Mouse (Mus musculus) C2C12 (cell line): ENCODE data around the gene Olfr890. TPM values are rescaled to one million over a fixed set of nuclear protein-coding genes. Genes with fewer than 3 reads are reported as not detected.
"Not testable (repeated sequence)": the region's sequence is repeated elsewhere in the genome, so short reads cannot be mapped to it uniquely, and the experiment has no call there.

ENCODE experiments used
- H3K27me3 ChIP-seq: one replicate; pipeline ENCODE4 v1.6.1; 2011; ENCODE audit not compliant: control insufficient read depth, insufficient read depth, insufficient read length
- H3K36me3 ChIP-seq: one replicate; pipeline ENCODE4 v1.6.1; 2011; ENCODE audit not compliant: control insufficient read depth, insufficient read depth
- H3K4me3 ChIP-seq: one replicate; pipeline ENCODE4 v1.5.1; 2011; ENCODE audit warnings: mild to moderate bottlenecking, control low read depth; ENCODE audit not compliant: poor library complexity, insufficient read depth, severe bottlenecking
- H3K79me2 ChIP-seq: one replicate; pipeline ENCODE4 v1.6.1; 2011; ENCODE audit not compliant: control insufficient read depth, insufficient read depth
- H3K79me3 ChIP-seq: one replicate; pipeline ENCODE4 v1.6.1; 2011; ENCODE audit warnings: low read depth, control low read depth
- H3ac ChIP-seq: one replicate; pipeline ENCODE3; 2011; ENCODE audit warnings: low read depth; ENCODE audit not compliant: control insufficient read depth, insufficient read length
- CEBPB ChIP-seq: IDR thresholded peaks from one replicate; pipeline ENCODE4 v1.6.1; 2011; ENCODE audit warnings: low read depth, mild to moderate bottlenecking, control low read depth, moderate library complexity
- CTCF ChIP-seq: IDR thresholded peaks from one replicate; pipeline ENCODE4 v1.5.1; 2011; ENCODE audit not compliant: control insufficient read depth, insufficient read depth, insufficient read length
- FOSL1 ChIP-seq: IDR thresholded peaks from one replicate; pipeline ENCODE4 v1.8.0; 2011; ENCODE audit warnings: mild to moderate bottlenecking, low read length; ENCODE audit not compliant: poor library complexity, insufficient read depth, severe bottlenecking
- MAX ChIP-seq: IDR thresholded peaks from one replicate; pipeline ENCODE4 v1.6.1; 2011; ENCODE audit warnings: mild to moderate bottlenecking, control low read depth
- MYOD1 ChIP-seq: IDR thresholded peaks from one replicate; pipeline ENCODE4 v1.6.1; 2011; ENCODE audit warnings: low read depth; ENCODE audit not compliant: control insufficient read depth, insufficient read length
- MYOG ChIP-seq: IDR thresholded peaks from one replicate; pipeline ENCODE4 v1.6.1; 2011; ENCODE audit not compliant: control insufficient read depth, insufficient read length; ENCODE audit errors: extremely low read depth
- USF1 ChIP-seq: IDR thresholded peaks from one replicate; pipeline ENCODE4 v1.6.1; 2011; ENCODE audit warnings: low read depth, mild to moderate bottlenecking, control low read depth, moderate library complexity
- long read RNA-seq, 2 experiments: library from polyadenylated mRNA; unstranded; transcript quantifications; one replicate each; pipeline ENCODE4 v2.0.0; 2019 to 2020
- polyA plus RNA-seq: library from polyadenylated mRNA; unstranded; fragments of >200 nt; fragmentation: generic; extraction: Trizol; gene quantifications from one replicate; pipeline ENCODE4 v1.2.1, GENCODE M21; 2012; ENCODE audit warnings: missing spikeins

Gene Olfr890
- polyA plus RNA-seq = not detected
- long read RNA-seq, experiment 1 = 0 reads
- long read RNA-seq, experiment 2 = 0 reads

DNA sequence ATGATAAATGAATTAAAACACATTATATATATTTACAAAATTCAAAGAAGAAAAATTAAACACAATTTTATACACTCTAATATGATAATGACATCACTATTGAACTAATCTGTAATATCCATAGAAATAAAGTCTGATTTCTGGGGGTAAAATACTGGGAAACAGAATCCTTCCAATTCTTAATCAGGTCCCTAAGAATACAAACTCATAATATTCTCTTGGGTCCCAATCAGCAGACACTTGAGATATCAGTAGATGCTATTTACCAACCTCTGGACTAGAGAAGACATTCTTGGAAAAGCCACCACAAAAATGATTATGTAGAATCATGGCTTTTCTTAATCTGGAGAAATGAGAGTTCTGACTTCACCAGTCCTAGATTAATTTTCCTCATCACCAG, at the start of gene Olfr890:
Gene Olfr890, plus strand, starts transcription at position 301 of the 400 bp plus-strand sequence.
- Histone ChIP-seq H3K79me3 (no peaks in the 10 kb centered on the region), H3K4me3 (no peak within 1 kb of the TSS), H3K27me3 (no peaks in the 10 kb centered on the region), H3K36me3 (no peaks in the 10 kb centered on the region), H3K79me2 (no peaks in the 10 kb centered on the region), H3ac (no peak within 1 kb of the TSS)
- no peak for TF ChIP-seq MAX
- TF ChIP-seq FOSL1 = no peak
- no peak for TF ChIP-seq MYOD1

GRCm38 (mm10) chr9:38107828-38108227, 34.5 kb upstream of the Olfr890 start, which contains the start of gene Olfr888:
Olfr888 (plus strand) TSS chr9:38108128.
- TF ChIP-seq CEBPB (no peak), MAX (no peak), CTCF (no peak), USF1 (no peak), MYOD1 (no peak), MYOG (no peak), FOSL1 (no peak)
- no peak within 1 kb of the TSS for H3K4me3 ChIP-seq
- H3K79me2 ChIP-seq = no peaks in the 10 kb centered on the region
- H3ac ChIP-seq = no peak within 1 kb of the TSS
- H3K79me3 ChIP-seq = no peaks in the 10 kb centered on the region
- H3K36me3 ChIP-seq = no peaks in the 10 kb centered on the region
- H3K27me3 ChIP-seq = no peaks in the 10 kb centered on the region

- Histone ChIP-seq H3K79me2 (no peaks in the 10 kb centered on the region), H3K4me3 (no peak within 1 kb of the TSS), H3K36me3 (no peaks in the 10 kb centered on the region), H3K27me3 (no peaks in the 10 kb centered on the region), H3ac (no peak within 1 kb of the TSS), H3K79me3 (no peaks in the 10 kb centered on the region)
- TF ChIP-seq MAX (no peak), CEBPB (no peak), CTCF (no peak), MYOG (no peak), USF1 (no peak), MYOD1 (no peak), FOSL1 (no peak)
These were observed 27.4 kb upstream of the Olfr890 start, which contains the start of gene Olfr889 for GRCm38 (mm10) chr9:38114898-38115297. Olfr889 (plus strand) TSS chr9:38115198.

DNA sequence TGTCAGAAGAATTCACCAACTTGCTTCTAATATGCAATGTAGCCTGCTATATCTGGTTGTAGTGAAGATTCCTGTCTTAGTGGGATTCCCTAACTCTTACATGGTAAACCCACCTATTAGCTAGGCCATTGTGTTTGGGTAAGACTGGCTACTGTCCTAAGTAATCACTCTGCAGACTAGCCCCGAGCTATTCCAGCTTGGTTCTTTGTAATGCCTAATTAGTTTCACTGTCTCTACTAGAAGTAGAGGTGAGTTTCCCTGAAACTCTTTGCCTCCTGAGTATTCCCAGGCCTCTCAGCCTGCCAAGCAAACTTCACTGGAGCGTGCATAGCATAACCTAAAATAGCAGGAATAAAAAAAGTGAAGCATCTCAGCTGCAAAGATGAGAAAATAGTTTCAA, 26.0 kb downstream of the Olfr890 start:
- H3ac ChIP-seq, H3K79me3 ChIP-seq, H3K4me3 ChIP-seq, H3K27me3 ChIP-seq, H3K36me3 ChIP-seq, H3K79me2 ChIP-seq: not testable (repeated sequence)

DNA sequence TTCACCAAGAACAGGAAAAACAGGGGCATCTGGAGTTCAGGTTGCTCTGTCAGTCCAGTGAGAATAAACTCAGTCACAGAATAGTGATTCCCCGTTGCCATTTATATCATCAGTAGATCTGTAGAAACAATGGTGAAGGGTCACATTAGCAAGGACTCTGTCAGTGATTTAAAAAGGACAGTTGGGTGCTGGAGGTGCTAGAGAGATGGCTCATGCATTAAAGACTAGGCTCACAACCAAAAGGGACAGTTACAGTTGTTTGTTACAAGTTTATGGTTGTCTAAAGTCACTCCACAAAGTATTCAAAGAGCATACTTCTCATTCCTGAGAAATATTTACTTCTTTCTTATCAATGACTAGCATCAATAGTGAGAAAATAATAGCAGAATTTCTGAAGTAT, 38.4 kb downstream of the Olfr890 start, which contains the start of gene Olfr891:
Gene Olfr891, minus strand, starts transcription at position 101 of the 400 bp plus-strand sequence.
- Histone ChIP-seq H3K79me2 (no peaks in the 10 kb centered on the region), H3K27me3 (no peaks in the 10 kb centered on the region), H3ac (no peak within 1 kb of the TSS), H3K4me3 (no peak within 1 kb of the TSS), H3K79me3 (no peaks in the 10 kb centered on the region), H3K36me3 (no peaks in the 10 kb centered on the region)
- TF ChIP-seq CEBPB (no peak), CTCF (no peak), FOSL1 (no peak), MYOG (no peak), MAX (no peak), USF1 (no peak), MYOD1 (no peak)

Other genes with a start within 250 kb of the Olfr890 start
- gene Olfr145, start 245.8 kb upstream of the Olfr890 start, polyA plus RNA-seq = not detected
- not detected for gene Olfr878, start 224.7 kb upstream of the Olfr890 start, polyA plus RNA-seq
- gene Olfr881, start 150.7 kb upstream of the Olfr890 start, polyA plus RNA-seq = not detected
- not detected for gene Olfr883, start 116.7 kb upstream of the Olfr890 start, polyA plus RNA-seq
- gene Olfr884, start 96.0 kb upstream of the Olfr890 start, polyA plus RNA-seq = not detected
- gene Olfr885, start 81.2 kb upstream of the Olfr890 start, polyA plus RNA-seq = not detected
- gene Olfr887, start 58.4 kb upstream of the Olfr890 start, polyA plus RNA-seq = not detected
- not detected for gene Olfr888, start 34.4 kb upstream of the Olfr890 start, polyA plus RNA-seq
- 0.04 TPM for gene Olfr889, start 27.3 kb upstream of the Olfr890 start, polyA plus RNA-seq
- gene Olfr891, start 38.3 kb downstream of the Olfr890 start, polyA plus RNA-seq = not detected
- not detected for gene Olfr893, start 65.8 kb downstream of the Olfr890 start, polyA plus RNA-seq
- not detected for gene Olfr894, start 75.5 kb downstream of the Olfr890 start, polyA plus RNA-seq
- gene Olfr143, start 110.3 kb downstream of the Olfr890 start, polyA plus RNA-seq = not detected
- not detected for gene Olfr895, start 125.3 kb downstream of the Olfr890 start, polyA plus RNA-seq
- gene Olfr896-ps1, start 148.6 kb downstream of the Olfr890 start, polyA plus RNA-seq = not detected
- gene Olfr25, start 186.5 kb downstream of the Olfr890 start, polyA plus RNA-seq = not detected
- not detected for gene Olfr898, start 205.9 kb downstream of the Olfr890 start, polyA plus RNA-seq
- gene Olfr250, start 224.4 kb downstream of the Olfr890 start, polyA plus RNA-seq = not detected
- not detected for gene Olfr251, start 234.6 kb downstream of the Olfr890 start, polyA plus RNA-seq